Mouse (Mus musculus) neural tube, embryonic 10.5 days (tissue): ENCODE measurements around the gene Chd3.
A peak's percentile ranks its signal among the peaks of the same experiment; 100 is the strongest.

Source experiments
- DNase-seq: peaks from one replicate; pipeline ENCODE4 v3.0.0-alpha.2; 2017; ENCODE audit warnings: low spot score; ENCODE audit errors: extremely low spot score

The Chd3 gene

GRCm38 (mm10) chr11:69406867-69407723 lies 37.9 kb upstream of the Chd3 start:
- no peak for DNase-seq

DNA sequence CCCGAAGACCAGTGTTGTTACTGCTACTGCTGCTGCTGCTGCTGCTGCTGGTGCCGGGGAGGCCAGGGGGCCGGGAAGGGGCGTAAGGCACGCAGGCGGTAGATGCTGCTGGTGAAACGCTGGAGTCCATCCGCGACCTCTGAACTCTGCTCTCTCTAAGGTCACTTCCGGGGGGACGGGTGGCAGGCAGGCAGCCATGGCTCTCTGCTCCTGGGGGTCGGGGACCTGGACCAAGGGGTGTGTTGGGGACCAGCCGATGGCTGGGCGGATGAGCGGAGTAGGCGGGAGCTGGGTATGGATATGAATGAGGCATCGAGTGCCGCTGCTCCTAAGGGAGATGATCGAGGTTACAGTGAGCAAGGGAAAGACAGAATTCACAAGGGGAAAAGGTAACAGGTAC lies 37.1 kb upstream of the Chd3 start:
- no peak for DNase-seq

DNA sequence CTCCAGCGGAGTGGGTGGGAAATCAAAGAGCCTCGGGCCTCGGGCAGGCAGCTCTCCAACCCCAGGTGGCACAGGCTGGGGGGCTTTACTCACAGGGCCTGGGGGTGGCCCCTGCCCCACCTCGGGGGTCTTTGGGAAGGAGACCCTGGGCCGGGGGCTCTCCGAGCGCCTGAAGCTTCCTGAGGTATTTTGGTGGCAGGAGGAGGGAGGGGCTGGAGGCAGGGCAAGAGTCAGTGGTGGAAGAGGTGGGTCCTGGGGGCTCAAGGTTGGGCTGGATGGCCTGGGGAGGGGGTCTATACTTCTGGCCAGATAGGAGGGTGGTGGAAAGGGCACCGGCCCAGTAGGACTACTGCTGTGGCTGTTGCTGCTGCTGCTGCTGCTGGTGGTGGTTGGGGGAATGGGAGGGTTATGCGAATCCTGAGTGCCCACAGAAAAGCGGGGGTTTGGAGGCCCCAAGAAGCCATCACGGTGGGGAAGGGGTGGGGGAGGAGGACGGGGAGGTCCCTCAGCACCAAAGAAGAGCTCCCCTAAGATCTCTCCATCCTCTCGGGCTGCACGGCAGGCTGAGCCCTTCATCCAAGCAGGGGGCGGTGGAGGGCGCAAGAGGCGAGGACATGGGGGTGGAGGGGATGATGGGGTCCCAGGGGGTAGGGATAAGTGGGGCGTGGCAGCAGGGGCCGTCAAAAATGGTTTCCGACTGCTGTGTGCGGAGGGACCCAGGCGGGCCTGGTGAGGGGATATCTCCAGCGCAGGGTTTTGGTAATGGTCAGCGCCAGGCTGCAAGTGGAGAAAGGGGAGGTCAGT lies 36.4 kb upstream of the Chd3 start:
- no peak for DNase-seq

GRCm38 (mm10) chr11:69404595-69405396 lies 35.6 kb upstream of the Chd3 start:
- no peak for DNase-seq

GRCm38 (mm10) chr11:69403691-69404594 lies 34.7 kb upstream of the Chd3 start:
- no peak for DNase-seq

GRCm38 (mm10) chr11:69401987-69402386 lies 32.8 kb upstream of the Chd3 start:
- DNase-seq: no peak

- DNase-seq: peak; percentile 81
Measured at GRCm38 (mm10) chr11:69401210-69401637, 32.0 kb upstream of the Chd3 start.

DNA sequence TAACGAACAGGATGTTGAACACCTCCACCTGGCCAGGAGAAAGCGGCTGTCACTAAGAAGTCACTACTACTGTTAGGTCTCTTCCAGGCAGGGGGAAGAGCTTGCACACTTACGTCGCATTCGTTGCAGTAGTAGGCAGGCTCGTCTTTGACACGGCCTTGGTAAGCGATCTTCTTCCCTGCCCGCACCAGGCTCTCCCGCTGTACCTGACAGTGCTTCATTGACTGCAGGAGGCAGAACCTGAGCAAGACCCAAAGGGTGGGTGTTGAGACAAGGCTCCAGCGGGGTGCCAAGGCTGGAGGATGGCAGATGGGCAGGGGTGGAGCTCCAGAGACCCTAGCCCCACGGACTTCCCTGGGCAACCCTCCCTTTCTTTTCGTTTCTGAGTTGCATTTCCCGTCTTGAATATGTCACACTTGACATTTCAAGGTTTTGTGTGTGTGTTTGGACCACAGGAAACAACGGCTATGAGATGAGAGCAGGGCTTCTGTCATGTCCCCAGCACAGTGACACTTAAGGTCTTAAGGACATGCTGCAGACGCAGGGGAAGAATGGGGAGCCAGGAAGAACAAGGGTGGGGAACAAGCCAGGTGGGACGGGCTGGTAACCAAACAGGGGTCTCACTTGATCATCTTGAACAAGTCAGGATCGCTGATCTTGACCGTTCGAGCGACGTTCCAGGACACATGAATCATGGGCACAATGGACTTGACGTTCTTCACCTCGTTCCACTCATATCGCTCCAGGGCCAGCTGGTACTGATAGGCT lies 31.1 kb upstream of the Chd3 start:
- DNase-seq: no peak

DNA sequence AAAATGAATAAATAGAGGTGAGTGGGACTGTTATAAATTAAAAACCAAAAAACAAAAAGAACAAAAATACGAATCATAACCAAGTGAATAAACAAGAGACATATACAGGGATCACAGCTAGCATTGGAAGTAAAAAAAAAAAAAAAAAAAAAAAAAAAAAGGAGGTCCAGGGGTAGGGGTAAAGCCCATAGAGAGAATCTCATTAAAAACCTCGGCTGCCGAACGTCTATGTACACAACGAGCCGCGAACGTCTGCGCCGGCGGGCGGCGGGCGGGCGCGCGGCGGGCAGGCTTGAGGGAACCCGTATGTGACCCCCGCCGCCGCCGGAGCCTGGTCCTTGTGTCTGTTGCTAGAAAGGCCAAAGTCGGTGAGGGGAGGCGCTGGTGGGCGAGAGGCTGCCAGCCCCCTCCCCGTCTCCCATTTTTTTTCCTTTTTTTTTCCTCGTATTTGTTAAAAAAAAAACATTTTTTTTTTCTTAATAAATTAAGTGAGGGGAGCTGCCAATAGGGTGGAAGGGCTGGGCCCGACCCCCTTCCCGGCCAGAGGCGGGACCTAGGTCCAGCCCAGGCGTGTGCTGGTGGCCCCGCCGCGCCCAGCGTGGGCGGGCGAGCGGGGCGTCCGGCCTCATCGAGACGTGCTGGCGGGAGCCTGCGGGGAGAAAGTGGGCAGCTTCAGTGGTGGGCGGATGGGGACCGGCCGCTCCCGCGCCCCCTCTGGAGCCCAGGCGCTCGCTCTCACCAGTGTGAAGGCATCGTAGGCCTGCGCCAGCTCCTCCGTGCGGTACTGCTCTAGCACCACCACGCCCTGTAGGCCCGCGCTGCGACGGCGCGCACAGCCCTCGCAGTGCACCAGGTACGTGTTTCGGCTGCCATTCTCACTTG lies 30.2 kb upstream of the Chd3 start:
- peak; percentile 57 for DNase-seq

DNA sequence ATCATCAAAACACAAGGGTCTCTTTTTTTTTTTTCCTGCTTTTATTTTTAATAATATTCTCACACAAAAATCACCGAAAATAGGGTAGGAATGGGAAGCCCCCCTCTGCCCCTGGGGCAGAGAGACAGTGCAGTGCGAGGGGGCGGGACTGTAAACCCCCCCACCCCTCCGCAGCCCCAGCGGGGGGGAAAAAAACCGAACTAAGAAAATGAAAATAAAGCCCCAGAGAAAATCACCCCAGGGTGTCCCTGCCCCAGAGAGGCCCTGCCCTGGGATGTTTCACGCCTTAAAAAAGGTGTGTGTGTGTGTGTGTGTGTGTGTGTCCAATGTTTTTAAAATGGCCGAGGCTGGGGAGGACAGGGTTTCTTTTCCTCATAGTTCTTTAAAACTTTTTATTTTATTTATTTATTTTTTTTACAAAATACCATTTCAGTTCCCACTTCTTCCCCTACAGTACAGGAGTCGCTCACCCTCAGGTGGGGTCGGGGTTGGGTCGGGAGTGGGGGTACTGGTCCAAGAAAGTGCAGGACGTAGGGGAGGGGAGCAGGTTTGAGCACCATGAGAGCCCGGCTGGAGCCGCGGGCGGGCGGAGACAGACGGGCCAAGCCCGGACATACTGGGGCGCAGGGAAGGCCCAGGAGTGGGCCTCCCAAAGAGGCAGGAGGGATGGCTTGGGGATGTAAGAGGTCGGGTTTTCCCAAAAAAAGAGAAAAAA lies 29.4 kb upstream of the Chd3 start:
- DNase-seq: peak; percentile 33

GRCm38 (mm10) chr11:69398059-69398458 lies 28.9 kb upstream of the Chd3 start, which contains the start of gene Tmem88:
Gene Tmem88 (minus strand): TSS chr11:69398234.
- peak; percentile 58 for DNase-seq

DNA sequence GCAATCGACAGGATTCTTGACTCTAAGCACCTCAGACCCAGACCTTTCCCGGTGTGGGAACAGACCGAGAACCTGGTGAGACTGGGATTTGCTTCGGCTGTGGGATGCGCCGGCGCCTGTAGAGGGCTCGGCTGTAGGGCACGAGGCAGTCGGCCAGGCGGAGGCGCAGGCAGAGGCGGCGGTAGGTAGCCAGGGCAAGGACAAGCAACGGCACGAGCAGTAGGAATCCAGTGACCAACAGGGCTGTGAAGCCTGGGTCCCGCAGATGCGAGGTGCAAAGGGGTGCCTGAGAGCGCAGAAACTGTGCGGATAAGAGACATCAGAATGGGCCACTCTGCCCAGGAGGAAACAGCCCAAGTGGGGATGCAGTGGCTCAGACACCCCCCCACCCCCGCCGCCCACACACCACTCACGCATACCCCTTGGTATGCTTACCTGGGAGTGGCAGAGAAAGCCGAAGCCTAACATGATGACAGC lies 28.4 kb upstream of the Chd3 start:
- peak; percentile 65 for DNase-seq

GRCm38 (mm10) chr11:69396772-69397171 lies 27.6 kb upstream of the Chd3 start:
- DNase-seq: peak; percentile 47

- DNase-seq: peak; percentile 96
Measured at GRCm38 (mm10) chr11:69395634-69396373, 26.6 kb upstream of the Chd3 start.

DNA sequence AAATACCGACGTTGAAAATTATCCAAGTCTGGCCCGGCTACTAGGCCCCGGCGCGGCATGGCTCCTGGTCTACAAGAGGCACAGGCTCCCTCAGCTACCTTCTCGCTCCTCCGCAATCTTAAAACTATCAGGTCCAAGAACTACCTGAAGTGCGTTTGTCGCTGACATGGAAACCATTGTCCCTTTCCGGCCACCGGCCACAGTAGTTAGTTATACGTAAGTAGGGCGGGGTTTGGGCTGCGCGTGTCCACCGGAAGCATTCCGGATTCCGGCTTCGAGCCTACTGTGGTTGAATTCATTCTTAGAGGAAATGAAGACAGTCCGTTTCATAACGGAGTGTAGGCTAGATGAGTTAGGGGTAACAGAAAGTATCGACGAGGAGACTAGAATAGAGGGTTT lies 26.0 kb upstream of the Chd3 start, which contains the start of the genes Naa38 and Cyb5d1:
Gene Naa38 (plus strand): TSS at position 253 of the 399 bp plus-strand sequence.
Gene Cyb5d1 (minus strand): TSS at position 397 of the 399 bp plus-strand sequence.
- DNase-seq: peak; percentile 86

GRCm38 (mm10) chr11:69394591-69395167 lies 25.5 kb upstream of the Chd3 start:
- DNase-seq: peak; percentile 58
